Mouse (Mus musculus) kidney, adult 2 months (tissue): Measurements from ENCODE around the gene Fam57b.
A peak's percentile ranks its signal among the peaks of the same experiment; 100 is the strongest.

ENCODE experiments used
- CTCF ChIP-seq: fragments of 200-500 bp; conservative IDR thresholded peaks from 2 replicates; pipeline ENCODE4 v1.5.1; 2011; ENCODE audit warnings: low read depth, mild to moderate bottlenecking, control low read depth, low read length, moderate library complexity, mixed read lengths; ENCODE audit not compliant: insufficient read depth, insufficient read length
- POLR2A ChIP-seq: fragments of 200-500 bp; IDR thresholded peaks from one replicate; pipeline ENCODE4 v1.6.1; 2011; ENCODE audit warnings: low read depth, low read length, control low read depth

- TF ChIP-seq POLR2A (no peak), CTCF (0 out of 2 replicates have a peak, but pooled peaks have one; percentile 1)
These were observed 47.7 kb upstream of the Fam57b start for GRCm38 (mm10) chr7:126749582-126750343.
